Mouse (Mus musculus) G1E-ER4 (cell line): ENCODE data around the gene Cs. TPM values are rescaled to one million over a fixed set of nuclear protein-coding genes. Genes with fewer than 3 reads are reported as not detected.

Experiments
- GATA1 ChIP-seq: IDR thresholded peaks from one replicate; pipeline ENCODE4 v1.8.0; 2012; ENCODE audit warnings: low read length, inconsistent platforms
- polyA plus RNA-seq: library from polyadenylated mRNA; stranded (reverse); fragments of >175 nt; gene quantifications from 2 replicates; pipeline ENCODE4 v1.2.3, GENCODE M21; 2012

Gene Cs
- polyA plus RNA-seq, 1 experiment: 16.3 TPM

DNA sequence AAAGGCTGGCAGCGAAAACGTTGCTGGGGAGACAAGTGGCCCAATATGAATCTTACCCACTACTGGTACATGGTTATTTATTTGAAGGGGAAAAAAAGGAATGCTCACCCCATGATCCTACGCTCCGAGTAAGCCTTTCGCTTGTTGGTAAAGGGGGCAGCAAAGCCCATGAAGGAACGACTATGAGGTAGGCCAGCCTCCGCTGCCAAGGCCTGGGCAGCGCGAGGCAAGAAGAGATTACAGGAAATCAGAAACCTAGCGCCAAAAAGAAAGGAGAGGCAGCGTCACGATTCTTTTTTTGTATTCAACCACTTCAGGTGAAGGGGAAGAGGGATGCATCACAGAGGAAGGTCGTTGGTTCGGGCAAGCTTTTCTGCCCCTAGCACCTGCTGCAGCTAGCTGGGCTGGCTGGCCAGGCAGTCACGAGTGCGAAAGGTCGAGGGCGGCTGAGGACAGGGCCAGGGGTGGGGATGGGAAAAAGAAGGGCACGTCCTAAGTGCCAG is 30.4 kb downstream of the Cs start:
- no peak for TF ChIP-seq GATA1

GRCm38 (mm10) chr10:128368402-128369217 is 31.1 kb downstream of the Cs start, which contains the start of gene Coq10a:
Gene Coq10a, minus strand, starts transcription at chr10:128368997.
- TF ChIP-seq GATA1: no peak

GRCm38 (mm10) chr10:128369218-128369543 is 31.6 kb downstream of the Cs start:
- TF ChIP-seq GATA1: no peak

DNA sequence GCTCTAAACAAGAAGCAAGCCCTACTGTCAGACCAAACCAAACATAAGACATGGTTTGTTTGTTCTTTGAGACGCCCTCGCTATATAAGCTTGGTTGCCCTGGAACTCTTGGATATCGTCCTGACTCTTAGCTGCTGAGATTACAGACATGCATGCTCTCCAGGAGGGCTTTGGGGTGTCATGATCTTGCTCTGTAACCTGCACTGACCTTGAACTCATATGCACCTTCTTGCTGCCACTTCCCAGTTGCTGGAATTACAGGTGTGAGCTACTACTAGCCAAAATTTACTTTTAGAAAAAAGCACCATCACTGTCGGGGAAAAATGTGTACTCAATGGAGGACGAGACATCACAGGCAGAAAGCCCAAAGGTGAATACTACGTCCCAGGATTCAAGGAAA is 32.1 kb downstream of the Cs start:
- TF ChIP-seq GATA1: no peak

DNA sequence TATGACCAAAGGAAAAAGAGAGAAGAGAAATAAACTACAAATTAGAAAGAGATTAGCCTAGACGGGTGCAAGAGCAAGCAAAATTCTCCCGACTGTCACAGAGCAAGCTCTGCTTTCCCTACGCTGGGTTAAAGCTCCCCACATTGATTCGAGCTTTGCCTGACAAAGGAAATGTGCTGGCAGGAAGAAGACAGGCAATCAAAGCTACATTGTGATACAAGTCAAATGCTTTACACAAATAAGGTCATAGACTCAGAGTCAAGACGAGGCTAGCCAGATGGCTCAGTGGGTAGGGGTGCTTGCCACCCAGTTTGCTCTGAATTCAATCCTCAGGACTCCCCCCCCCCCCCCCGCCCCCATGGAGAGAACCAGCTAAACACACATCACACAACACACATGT is 32.5 kb downstream of the Cs start:
- TF ChIP-seq GATA1: no peak

DNA sequence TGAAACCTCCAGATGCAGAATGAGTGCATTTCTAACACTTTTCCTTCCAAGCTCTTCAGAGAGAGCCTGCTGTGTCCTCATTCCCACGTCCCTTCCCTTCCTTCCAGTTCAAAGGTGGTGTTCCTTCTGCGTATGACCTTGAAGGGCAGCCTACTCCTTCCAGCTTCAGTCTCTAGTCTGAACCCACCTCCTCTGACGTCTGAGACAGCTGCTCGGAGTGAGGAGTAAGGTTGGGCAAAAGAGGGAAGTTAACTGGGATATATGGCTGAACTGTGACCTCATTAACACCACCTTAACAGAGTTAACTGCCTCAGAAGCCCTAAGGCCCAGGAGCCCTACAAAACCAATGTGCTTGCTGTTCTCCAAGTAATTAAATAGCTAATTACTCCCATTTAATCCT is 33.1 kb downstream of the Cs start:
- TF ChIP-seq GATA1: no peak

DNA sequence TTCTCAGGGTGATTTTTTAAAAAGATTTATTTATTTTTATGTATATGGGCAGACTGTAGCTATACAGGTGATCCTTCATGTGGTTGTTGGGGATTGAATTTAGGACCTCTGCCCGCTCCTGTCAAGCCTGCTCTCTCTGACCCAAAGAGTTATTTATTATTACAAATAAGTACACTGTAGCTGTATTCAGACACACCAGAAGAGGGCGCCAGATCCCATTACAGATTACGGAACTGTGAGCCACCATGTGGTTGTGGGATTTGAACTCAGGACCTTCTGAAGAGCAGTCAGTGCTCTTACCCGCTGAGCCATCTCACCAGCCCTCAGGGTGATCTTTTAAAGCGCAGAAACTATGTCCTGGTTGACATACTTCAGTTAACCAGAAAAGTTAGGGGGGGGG is 34.6 kb downstream of the Cs start:
- no peak for TF ChIP-seq GATA1

DNA sequence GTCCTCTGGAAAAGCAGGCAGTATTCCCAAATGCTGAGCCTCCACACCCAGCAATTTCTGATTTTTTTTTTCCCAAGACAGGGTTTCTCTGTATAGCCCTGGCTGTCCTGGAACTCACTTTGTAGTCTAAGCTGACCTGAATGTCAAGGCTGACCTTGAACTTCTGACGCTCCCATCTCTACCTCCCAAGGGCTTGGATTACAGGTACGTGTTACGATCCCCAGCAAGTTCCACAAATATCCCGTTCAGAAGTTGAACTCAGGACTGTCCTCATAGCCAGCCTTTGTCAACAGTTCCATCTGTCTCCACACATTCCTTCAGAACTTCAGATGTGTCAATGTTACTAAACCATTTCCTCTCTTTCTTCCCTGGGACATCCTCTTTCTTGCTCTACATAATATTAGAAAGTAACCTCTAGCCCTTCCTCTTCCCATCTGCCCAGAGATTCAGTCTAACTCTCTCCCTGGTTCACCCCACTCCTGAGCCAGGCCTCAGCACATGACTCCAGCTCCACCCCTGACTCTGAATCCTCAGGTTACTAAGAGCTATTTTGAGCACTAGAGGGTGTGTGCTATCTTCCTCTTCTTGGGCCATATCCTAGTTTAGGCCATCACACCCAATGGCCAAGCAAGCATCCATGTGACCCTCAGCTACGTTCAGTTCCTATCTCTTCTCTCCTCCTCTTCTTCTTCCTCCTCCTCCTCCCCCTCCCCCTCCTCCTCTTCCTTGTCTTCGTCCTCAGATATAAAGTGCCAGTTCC is 35.6 kb downstream of the Cs start:
- TF ChIP-seq GATA1: no peak

GRCm38 (mm10) chr10:128374393-128374792 is 36.9 kb downstream of the Cs start:
- TF ChIP-seq GATA1: no peak

- TF ChIP-seq GATA1: no peak
Measured at GRCm38 (mm10) chr10:128376099-128376454, 38.5 kb downstream of the Cs start.

- TF ChIP-seq GATA1: no peak
Measured at GRCm38 (mm10) chr10:128376455-128377211, 39.1 kb downstream of the Cs start, which contains the start of gene Ankrd52. Gene Ankrd52, plus strand, starts transcription at chr10:128377115.

GRCm38 (mm10) chr10:128377222-128377939 is 39.8 kb downstream of the Cs start:
- TF ChIP-seq GATA1: no peak

GRCm38 (mm10) chr10:128377940-128378448 is 40.5 kb downstream of the Cs start:
- no peak for TF ChIP-seq GATA1

GRCm38 (mm10) chr10:128378462-128378861 is 40.9 kb downstream of the Cs start:
- TF ChIP-seq GATA1: no peak

DNA sequence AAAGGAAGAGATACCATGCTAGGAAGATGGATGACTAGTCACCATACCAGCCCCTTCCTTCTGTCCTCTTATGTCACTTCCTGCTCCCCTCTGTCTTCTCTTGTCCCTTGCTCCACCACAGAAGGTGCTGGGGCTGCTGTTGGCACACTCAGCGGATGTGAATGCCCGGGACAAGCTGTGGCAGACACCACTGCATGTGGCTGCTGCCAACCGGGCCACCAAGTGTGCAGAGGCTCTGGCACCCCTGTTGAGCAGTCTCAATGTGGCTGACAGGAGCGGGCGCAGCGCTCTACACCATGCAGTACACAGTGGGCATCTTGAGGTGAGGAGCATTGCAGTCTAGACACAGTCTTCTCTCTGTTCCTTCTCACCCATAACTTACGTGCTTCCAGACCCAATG is 41.7 kb downstream of the Cs start:
- TF ChIP-seq GATA1: no peak

DNA sequence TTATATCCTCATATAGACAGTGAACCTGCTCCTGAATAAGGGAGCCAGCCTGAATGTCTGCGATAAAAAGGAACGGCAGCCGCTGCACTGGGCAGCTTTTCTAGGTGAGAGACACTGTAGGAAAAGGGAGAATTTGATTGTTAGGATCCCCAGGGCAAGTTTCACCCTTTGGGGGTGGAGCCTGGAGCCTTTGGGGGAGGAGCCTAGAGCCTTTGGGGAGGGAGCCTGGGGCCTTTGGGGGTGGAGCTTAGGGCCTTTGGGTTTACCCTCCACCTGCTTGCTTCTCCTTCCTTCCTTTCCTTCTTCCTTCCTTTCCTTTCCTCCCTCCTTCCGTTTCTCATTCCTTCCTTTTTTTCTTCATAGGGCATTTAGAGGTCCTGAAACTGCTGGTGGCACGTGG is 43.0 kb downstream of the Cs start:
- TF ChIP-seq GATA1: no peak
